Comparison of ENCODE assay signal across 11 mouse cellular contexts in the genomic region with DNA sequence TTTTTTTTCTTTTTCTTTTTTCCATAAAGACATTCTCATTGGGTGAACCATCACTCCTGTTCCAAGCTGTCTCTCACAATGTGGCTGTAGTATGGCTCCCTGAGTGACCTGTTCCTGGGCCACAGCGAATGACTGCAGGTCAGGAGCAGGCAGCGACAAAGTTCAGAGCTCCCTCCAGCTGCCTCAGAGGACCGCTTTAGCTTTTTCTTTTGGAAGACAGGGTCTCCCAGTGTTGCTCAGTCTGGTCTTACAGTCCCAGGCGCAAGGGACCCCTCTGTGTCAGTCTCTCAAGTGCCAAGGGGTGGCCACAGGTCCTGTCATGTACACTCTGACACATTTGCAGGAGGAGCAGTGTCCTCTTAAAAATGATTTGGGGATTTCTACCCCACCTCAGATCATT. TPM values are rescaled to one million over a fixed set of nuclear protein-coding genes. Genes with fewer than 3 reads are reported as not detected.
DNase-seq lines count a peak whose midpoint lies in the region; ATAC-seq lines count a peak whose summit lies in the region.
"Had no signal": no experiment of that assay in that cellular context is flagged by ENCODE, and none has a peak within 500 bp of the region (broad histone marks: within the 10 kb centered on the region; RNA-seq: fewer than 3 reads in every experiment).

No protein-coding gene starts in this region.

- no peak overlapping the region for H3K4me3 ChIP-seq in kidney, embryonic 16.5 days (ENCODE audit: low read length)
- H3K4me3 ChIP-seq in brown adipose tissue, adult 24 weeks (ENCODE audit: insufficient read depth, low read depth, low read length): no peak overlapping the region
- H3K4me3 ChIP-seq in embryonic facial prominence, embryonic 14.5 days (ENCODE audit: low read depth, low read length): no peak overlapping the region
- no peak overlapping the region for H3K4me3 ChIP-seq in liver, embryonic 13.5 days (replicated peaks)
- H3K4me3 ChIP-seq in midbrain, embryonic 14.5 days (replicated peaks; ENCODE audit: low read depth, low read length): no peak overlapping the region
- H3K4me3 ChIP-seq: midbrain, embryonic 15.5 days had no signal

- no peaks in the 10 kb centered on the region for H3K36me3 ChIP-seq in kidney, embryonic 16.5 days (ENCODE audit: insufficient read depth, low read length)
- H3K36me3 ChIP-seq in embryonic facial prominence, embryonic 14.5 days (ENCODE audit: control insufficient read depth, insufficient read depth, low read length): no peaks in the 10 kb centered on the region
- H3K36me3 ChIP-seq in liver, embryonic 13.5 days: 0 out of 2 replicates have a peak, but pooled peaks cover 3% of the 10 kb centered on the region
- no peaks in the 10 kb centered on the region for H3K36me3 ChIP-seq in midbrain, embryonic 14.5 days (ENCODE audit: control insufficient read depth, insufficient read depth, low read length)
- H3K36me3 ChIP-seq: midbrain, embryonic 15.5 days had no signal

- no peak for DNase-seq in kidney, adult 8-10 months
- DNase-seq in embryonic facial prominence, embryonic 14.5 days (ENCODE audit: low spot score): no peak
- no peak for DNase-seq in liver, embryonic 13.5 days
- DNase-seq in right cerebral cortex, postnatal 36 days (ENCODE audit: low spot score in 2 of 2): no peak
- DNase-seq in midbrain, embryonic 14.5 days: no peak
- DNase-seq: adrenal gland, postnatal 36 days; thymus, postnatal 36 days had no signal

- H3K4me2 ChIP-seq in kidney, embryonic 16.5 days (replicated peaks; ENCODE audit: low read depth, low read length): no peak overlapping the region
- H3K4me2 ChIP-seq in embryonic facial prominence, embryonic 14.5 days (ENCODE audit: low read depth, low read length): no peak overlapping the region
- H3K4me2 ChIP-seq in liver, embryonic 13.5 days: peak overlapping the region; percentile 64
- no peak overlapping the region for H3K4me2 ChIP-seq in midbrain, embryonic 14.5 days (ENCODE audit: low read length)
- H3K4me2 ChIP-seq: midbrain, embryonic 15.5 days had no signal

- no peaks in the 10 kb centered on the region for H3K27me3 ChIP-seq in kidney, embryonic 16.5 days (ENCODE audit: insufficient read depth, low read length)
- H3K27me3 ChIP-seq in embryonic facial prominence, embryonic 14.5 days (replicated peaks; ENCODE audit: control insufficient read depth, insufficient read depth, low read length): no peaks in the 10 kb centered on the region
- H3K27me3 ChIP-seq in liver, embryonic 13.5 days: no peaks in the 10 kb centered on the region
- H3K27me3 ChIP-seq in midbrain, embryonic 14.5 days (ENCODE audit: control insufficient read depth, insufficient read depth, low read length): no peaks in the 10 kb centered on the region
- H3K27me3 ChIP-seq: midbrain, embryonic 15.5 days had no signal

- no peak for ATAC-seq in kidney, embryonic 16.5 days (ENCODE audit: low FRiP score, low TSS enrichment)
- ATAC-seq in embryonic facial prominence, embryonic 14.5 days (ENCODE audit: low read depth): no peak
- no peak for ATAC-seq in liver, embryonic 13.5 days (ENCODE audit: low read depth)
- ATAC-seq in midbrain, embryonic 14.5 days (ENCODE audit: low FRiP score, low TSS enrichment): no peak
- ATAC-seq: midbrain, embryonic 15.5 days had no signal

- H3K9me3 ChIP-seq in kidney, embryonic 16.5 days (ENCODE audit: low read length): no peaks in the 10 kb centered on the region
- H3K9me3 ChIP-seq in embryonic facial prominence, embryonic 14.5 days (ENCODE audit: control insufficient read depth, low read length): no peaks in the 10 kb centered on the region
- H3K9me3 ChIP-seq in liver, embryonic 13.5 days (replicated peaks): no peaks in the 10 kb centered on the region
- no peaks in the 10 kb centered on the region for H3K9me3 ChIP-seq in midbrain, embryonic 14.5 days (ENCODE audit: control insufficient read depth, low read length)
- H3K9me3 ChIP-seq: midbrain, embryonic 15.5 days had no signal

- H3K4me1 ChIP-seq in kidney, embryonic 16.5 days (ENCODE audit: insufficient read depth, low read length): peaks cover 72% of the 10 kb centered on the region
- H3K4me1 ChIP-seq in brown adipose tissue, adult 24 weeks (ENCODE audit: control insufficient read depth, insufficient read depth, insufficient read length, low read length): peaks cover 57% of the 10 kb centered on the region
- H3K4me1 ChIP-seq in embryonic facial prominence, embryonic 14.5 days (ENCODE audit: control insufficient read depth, insufficient read depth, low read length): peaks cover 35% of the 10 kb centered on the region
- peaks cover 75% of the 10 kb centered on the region for H3K4me1 ChIP-seq in liver, embryonic 13.5 days (replicated peaks)
- H3K4me1 ChIP-seq in midbrain, embryonic 14.5 days (ENCODE audit: control insufficient read depth, insufficient read depth, low read length): no peaks in the 10 kb centered on the region

- 80% methylated on average over 4 of the region's 4 CpGs for WGBS in kidney, embryonic 16.5 days
- 59% methylated on average over 4 of the region's 4 CpGs for WGBS in embryonic facial prominence, embryonic 14.5 days
- WGBS in liver, embryonic 13.5 days (ENCODE audit: insufficient replicate concordance): 85% methylated on average over 4 of the region's 4 CpGs
- WGBS in midbrain, embryonic 14.5 days: 90% methylated on average over 4 of the region's 4 CpGs

- no peak overlapping the region for H3K9ac ChIP-seq in kidney, embryonic 16.5 days (replicated peaks; ENCODE audit: low read length)
- H3K9ac ChIP-seq in embryonic facial prominence, embryonic 14.5 days (ENCODE audit: low read depth, low read length): no peak overlapping the region
- peak overlapping the region; percentile 14; the same call in 1 of the 2 replicates for H3K9ac ChIP-seq in liver, embryonic 13.5 days
- no peak overlapping the region; the same call in 1 of the 2 replicates for H3K9ac ChIP-seq in midbrain, embryonic 14.5 days (replicated peaks; ENCODE audit: low read length)
- H3K9ac ChIP-seq: midbrain, embryonic 15.5 days had no signal

- peak overlapping the region; percentile 66 for H3K27ac ChIP-seq in kidney, embryonic 16.5 days (ENCODE audit: low read length)
- peak overlapping the region; percentile 82 for H3K27ac ChIP-seq in brown adipose tissue, adult 24 weeks (replicated peaks; ENCODE audit: low read depth, low read length)
- H3K27ac ChIP-seq in embryonic facial prominence, embryonic 14.5 days (replicated peaks; ENCODE audit: low read depth, low read length): peak overlapping the region; percentile 61
- H3K27ac ChIP-seq in liver, embryonic 13.5 days: peak overlapping the region; percentile 84
- no peak overlapping the region for H3K27ac ChIP-seq in midbrain, embryonic 14.5 days (replicated peaks; ENCODE audit: low read depth, low read length)
- H3K27ac ChIP-seq: midbrain, embryonic 15.5 days had no signal

RNA-seq across cellular contexts. Expression of a gene that starts 16.1 kb away (rescaled TPM):
- 60.5 and 67.2 TPM in 2 replicates for polyA plus RNA-seq in kidney, embryonic 16.5 days (2015; fragmentation: Nextera tagmentation; extraction: Ambion mirVana)
- polyA plus RNA-seq in brown adipose tissue, adult 24 weeks (2012; ENCODE audit: insufficient read depth, insufficient read length, missing spikeins): 10.6 and 12.2 TPM in 2 replicates
- 28.6 and 28.8 TPM in 2 replicates for polyA plus RNA-seq in embryonic facial prominence, embryonic 14.5 days (2014; fragmentation: Nextera tagmentation; extraction: Ambion mirVana)
- polyA plus RNA-seq in liver, embryonic 13.5 days (2015; fragmentation: Nextera tagmentation; extraction: Ambion mirVana): 11.1 and 14.5 TPM in 2 replicates
- 10.9 and 11.3 TPM in 2 replicates for polyA plus RNA-seq in midbrain, embryonic 14.5 days (2014; fragmentation: Nextera tagmentation; extraction: Ambion mirVana)

RNA-seq across cellular contexts. Expression of a gene that starts 36.7 kb away (rescaled TPM):
- polyA plus RNA-seq in kidney, embryonic 16.5 days (2015; fragmentation: Nextera tagmentation; extraction: Ambion mirVana): 1,527 and 1,553 TPM in 2 replicates
- polyA plus RNA-seq in brown adipose tissue, adult 24 weeks (2012; ENCODE audit: insufficient read depth, insufficient read length, missing spikeins): 575 and 685 TPM in 2 replicates
- 1,928 and 1,996 TPM in 2 replicates for polyA plus RNA-seq in embryonic facial prominence, embryonic 14.5 days (2014; fragmentation: Nextera tagmentation; extraction: Ambion mirVana)
- 1,664 and 1,673 TPM in 2 replicates for polyA plus RNA-seq in liver, embryonic 13.5 days (2015; fragmentation: Nextera tagmentation; extraction: Ambion mirVana)
- polyA plus RNA-seq in midbrain, embryonic 14.5 days (2014; fragmentation: Nextera tagmentation; extraction: Ambion mirVana): 1,038 and 1,071 TPM in 2 replicates

RNA-seq across cellular contexts. Expression of a gene that starts 38.0 kb away (rescaled TPM):
- polyA plus RNA-seq in kidney, embryonic 16.5 days (2015; fragmentation: Nextera tagmentation; extraction: Ambion mirVana): 27.3 and 27.5 TPM in 2 replicates
- 11.4 and 18.4 TPM in 2 replicates for polyA plus RNA-seq in brown adipose tissue, adult 24 weeks (2012; ENCODE audit: insufficient read depth, insufficient read length, missing spikeins)
- polyA plus RNA-seq in embryonic facial prominence, embryonic 14.5 days (2014; fragmentation: Nextera tagmentation; extraction: Ambion mirVana): 13.9 and 20.3 TPM in 2 replicates
- 5.6 and 6.1 TPM in 2 replicates for polyA plus RNA-seq in liver, embryonic 13.5 days (2015; fragmentation: Nextera tagmentation; extraction: Ambion mirVana)
- 23.8 and 25.9 TPM in 2 replicates for polyA plus RNA-seq in midbrain, embryonic 14.5 days (2014; fragmentation: Nextera tagmentation; extraction: Ambion mirVana)

RNA-seq across cellular contexts. Expression of a gene that starts 42.5 kb away (rescaled TPM):
- 44.3 and 48.8 TPM in 2 replicates for polyA plus RNA-seq in kidney, embryonic 16.5 days (2015; fragmentation: Nextera tagmentation; extraction: Ambion mirVana)
- 9.9 and 15.0 TPM in 2 replicates for polyA plus RNA-seq in brown adipose tissue, adult 24 weeks (2012; ENCODE audit: insufficient read depth, insufficient read length, missing spikeins)
- polyA plus RNA-seq in embryonic facial prominence, embryonic 14.5 days (2014; fragmentation: Nextera tagmentation; extraction: Ambion mirVana): 40.3 and 41.9 TPM in 2 replicates
- 18.7 and 19.3 TPM in 2 replicates for polyA plus RNA-seq in liver, embryonic 13.5 days (2015; fragmentation: Nextera tagmentation; extraction: Ambion mirVana)
- polyA plus RNA-seq in midbrain, embryonic 14.5 days (2014; fragmentation: Nextera tagmentation; extraction: Ambion mirVana): 40.5 and 51.2 TPM in 2 replicates

RNA-seq across cellular contexts. Expression of a gene that starts 56.5 kb away (rescaled TPM):
- polyA plus RNA-seq in kidney, embryonic 16.5 days (2015; fragmentation: Nextera tagmentation; extraction: Ambion mirVana): 0.94 and 2.1 TPM in 2 replicates
- not detected in 2 replicates for polyA plus RNA-seq in brown adipose tissue, adult 24 weeks (2012; ENCODE audit: insufficient read depth, insufficient read length, missing spikeins)
- polyA plus RNA-seq in embryonic facial prominence, embryonic 14.5 days (2014; fragmentation: Nextera tagmentation; extraction: Ambion mirVana): not detected in 2 replicates
- 0.35 TPM in 1 of 2 replicates, not detected in the other for polyA plus RNA-seq in liver, embryonic 13.5 days (2015; fragmentation: Nextera tagmentation; extraction: Ambion mirVana)
- polyA plus RNA-seq in midbrain, embryonic 14.5 days (2014; fragmentation: Nextera tagmentation; extraction: Ambion mirVana): not detected in 2 replicates
- polyA plus RNA-seq: cortical plate, adult 2 months; midbrain, embryonic 15.5 days had no signal
